Mouse (Mus musculus) limb, embryonic 12.5 days (tissue): ENCODE measurements around the gene Skint2. TPM values are rescaled to one million over a fixed set of nuclear protein-coding genes. Genes with fewer than 3 reads are reported as not detected.

Experiments
- ATAC-seq: fragments of 200-750 bp; cut with Nextera tagmentation; 2 replicates; pipeline ENCODE4 v1.8.0; 2017; ENCODE audit warnings: low read depth, moderate TSS enrichment; ENCODE audit not compliant: insufficient number of reproducible peaks, insufficient read depth, low FRiP score, low TSS enrichment
- H3K27ac ChIP-seq: fragments of 300-500 bp; sonication (generic); 2 replicates; pipeline ENCODE4 v1.5.1; 2016; ENCODE audit warnings: mild to moderate bottlenecking, moderate library complexity
- H3K27me3 ChIP-seq: fragments of 300-500 bp; sonication (generic); 2 replicates; pipeline ENCODE4 v1.6.1; 2016; ENCODE audit warnings: mild to moderate bottlenecking, moderate library complexity
- H3K36me3 ChIP-seq: fragments of 300-500 bp; sonication (generic); 2 replicates; pipeline ENCODE4 v1.6.1; 2016; ENCODE audit warnings: mild to moderate bottlenecking, moderate library complexity
- H3K4me1 ChIP-seq: fragments of 300-500 bp; sonication (generic); replicated peaks from 2 replicates; pipeline ENCODE4 v1.6.1; 2016
- H3K4me2 ChIP-seq: fragments of 300-500 bp; sonication (generic); 2 replicates; pipeline ENCODE4 v1.6.1; 2016; ENCODE audit warnings: mild to moderate bottlenecking, moderate library complexity
- H3K4me3 ChIP-seq: fragments of 300-500 bp; sonication (generic); replicated peaks from 2 replicates; pipeline ENCODE4 v1.5.1; 2016; ENCODE audit warnings: mild to moderate bottlenecking
- H3K9ac ChIP-seq: fragments of 300-500 bp; sonication (generic); replicated peaks from 2 replicates; pipeline ENCODE4 v1.6.1; 2016; ENCODE audit warnings: mild to moderate bottlenecking, moderate library complexity
- H3K9me3 ChIP-seq: fragments of 300-500 bp; sonication (generic); 2 replicates; pipeline ENCODE4 v1.6.1; 2016; ENCODE audit warnings: mild to moderate bottlenecking, moderate library complexity
- WGBS: fragments of 180-500 bp; shearing (Covaris S2); methylation state at CpG from one replicate; pipeline ENCODE4 v1.1.7; 2016; 5-methylcytosine and 5-hydroxymethylcytosine counted together
- polyA plus RNA-seq: library from polyadenylated mRNA; unstranded; fragments of >200 nt; fragmentation: Nextera tagmentation; extraction: Ambion mirVana; gene quantifications from 2 replicates; pipeline ENCODE4 v1.2.1, GENCODE M21; 2016

Gene Skint2
- not detected in 2 replicates for polyA plus RNA-seq

DNA sequence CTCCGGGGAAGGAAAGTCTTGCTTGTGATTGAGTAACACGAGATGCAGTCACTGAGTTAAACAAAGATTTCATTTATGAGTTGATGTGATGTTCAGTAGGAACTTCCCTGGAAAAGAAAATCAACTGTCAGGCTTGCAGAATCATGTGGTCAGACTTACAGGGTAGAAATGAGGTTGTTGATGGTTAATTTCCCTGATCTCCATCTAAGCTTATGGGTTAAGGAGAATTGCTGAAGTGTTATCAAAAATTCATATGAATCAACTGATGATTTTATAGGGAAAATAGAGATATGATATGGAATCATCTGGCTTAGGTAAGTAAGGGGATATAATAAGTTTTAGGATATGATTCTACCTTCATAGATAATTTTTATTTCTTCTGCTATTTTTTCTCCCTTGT is at the start of gene Skint2:
TSS of gene Skint2 (plus strand) at position 301 of the 400 bp plus-strand sequence.
- 83% methylated on average over 2 of the region's 2 CpGs for WGBS
- Histone ChIP-seq H3K4me2 (no peak within 1 kb of the TSS), H3K4me1 (no peaks in the 10 kb centered on the region), H3K27me3 (no peaks in the 10 kb centered on the region), H3K27ac (no peak within 1 kb of the TSS), H3K9me3 (no peaks in the 10 kb centered on the region), H3K4me3 (no peak within 1 kb of the TSS), H3K9ac (no peak within 1 kb of the TSS), H3K36me3 (no peaks in the 10 kb centered on the region)
- ATAC-seq = no peak

Other genes with a start within 250 kb of the Skint2 start
- gene Skint9, start 123.2 kb upstream of the Skint2 start, polyA plus RNA-seq = not detected in 2 replicates
- gene Skint10, start 217.7 kb downstream of the Skint2 start, polyA plus RNA-seq = not detected in 2 replicates